Mouse (Mus musculus) liver, embryonic 14.5 days (tissue): Measurements from ENCODE around the gene Slc36a2.

Source experiments
- CTCF ChIP-seq: IDR thresholded peaks from 2 replicates; pipeline ENCODE4 v1.5.1; 2016; ENCODE audit warnings: antibody characterized with exemption, low read depth, control low read depth
- EP300 ChIP-seq: IDR thresholded peaks from 2 replicates; pipeline ENCODE4 v1.6.1; 2016; ENCODE audit warnings: antibody characterized with exemption, low read depth

GRCm38 (mm10) chr11:55221306-55221705 is 36.4 kb upstream of the Slc36a2 start:
- TF ChIP-seq CTCF (no peak), EP300 (no peak)
